ENCODE assay signal across 33 mouse cellular contexts in the genomic region with DNA sequence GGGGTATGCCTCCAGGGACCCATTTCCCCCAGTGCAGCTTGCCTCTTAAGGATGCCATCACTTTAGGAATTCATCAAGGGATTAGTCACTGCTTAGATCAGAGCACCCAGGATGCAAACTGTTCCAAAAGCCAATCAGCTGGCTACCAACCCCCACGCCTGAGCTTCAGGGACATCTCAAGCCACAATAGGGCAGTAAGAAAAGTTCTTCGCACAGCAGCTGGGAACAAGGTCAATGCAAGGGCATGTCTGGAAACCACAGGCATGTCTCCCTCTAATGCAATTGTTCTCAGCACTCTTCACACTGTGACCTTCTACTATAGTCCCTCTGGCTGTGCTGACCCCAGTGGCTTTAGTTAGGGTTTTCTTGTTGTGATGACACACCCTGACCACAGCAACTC. TPM values are rescaled to one million over a fixed set of nuclear protein-coding genes. Genes with fewer than 3 reads are reported as not detected.
DNase-seq lines count a peak whose midpoint lies in the region; TF ChIP-seq lines count a peak whose summit lies in the region.
"Had no signal": no experiment of that assay in that cellular context is flagged by ENCODE, and none has a peak within 500 bp of the region (broad histone marks: within the 10 kb centered on the region; RNA-seq: fewer than 3 reads in every experiment).

No protein-coding gene starts in this region.

- no peaks in the 10 kb centered on the region for H3K27me3 ChIP-seq in limb, embryonic 10.5 days (ENCODE audit: low read depth, poor library complexity, severe bottlenecking)
- no peaks in the 10 kb centered on the region for H3K27me3 ChIP-seq in cerebellum, adult 2 months (ENCODE audit: control insufficient read depth, insufficient read depth, low read length)
- H3K27me3 ChIP-seq: CH12.LX; forebrain, embryonic 13.5 days; heart, embryonic 12.5 days; hindbrain, embryonic 13.5 days; kidney, embryonic 15.5 days; liver, embryonic 15.5 days; lung, embryonic 15.5 days; midbrain, embryonic 13.5 days; neural tube, embryonic 12.5 days; stomach, embryonic 15.5 days had no signal

- no peak for TF ChIP-seq POLR2A in cerebellum, adult 2 months (IDR thresholded peaks at IDR 0.05; ENCODE audit: borderline replicate concordance, insufficient read depth, low read length)

- H3K4me3 ChIP-seq in limb, embryonic 10.5 days: no peak overlapping the region
- H3K4me3 ChIP-seq in cerebellum, adult 2 months (replicated peaks; ENCODE audit: insufficient read depth, low read depth, low read length): no peak overlapping the region
- H3K4me3 ChIP-seq: erythroblast, embryonic 14.5 days; forebrain, embryonic 13.5 days; heart, embryonic 12.5 days; hindbrain, embryonic 13.5 days; kidney, embryonic 15.5 days; left cerebral cortex, adult 2 months; liver, embryonic 15.5 days; lung, embryonic 15.5 days; megakaryocyte, embryonic 14.5 days; midbrain, embryonic 13.5 days; neural tube, embryonic 12.5 days; stomach, embryonic 15.5 days had no signal

- peak overlapping the region; percentile 30; the same call in 1 of the 2 replicates for H3K27ac ChIP-seq in limb, embryonic 10.5 days
- H3K27ac ChIP-seq in cerebellum, adult 2 months (ENCODE audit: insufficient read depth, low read length): no peak overlapping the region
- H3K27ac ChIP-seq: forebrain, embryonic 13.5 days; hindbrain, embryonic 13.5 days; kidney, embryonic 15.5 days; left cerebral cortex, adult 2 months; liver, embryonic 15.5 days; lung, embryonic 15.5 days; midbrain, embryonic 13.5 days; neural tube, embryonic 12.5 days; stomach, embryonic 15.5 days had no signal

- 68% methylated on average over 2 of the region's 2 CpGs for WGBS in limb, embryonic 10.5 days
- 99% methylated on average over 2 of the region's 2 CpGs for WGBS in cerebellum, adult 2 months

- peak; percentile 15 to 25 for DNase-seq in adrenal gland, postnatal 36 days
- DNase-seq in adrenal gland, postnatal 14 days: no peak
- DNase-seq in 3T3-L1 (ENCODE audit: low read depth, low spot score): peak; percentile 61
- DNase-seq in R1 (ENCODE audit: low read depth, low spot score): peak; percentile 78
- DNase-seq in limb, embryonic 10.5 days (ENCODE audit: low spot score): no peak
- no peak for DNase-seq in frontal cortex, postnatal 36 days (ENCODE audit: low spot score in 2 of 2)
- DNase-seq in cerebellum, adult 2 months: no peak
- no peak for DNase-seq in natural killer cell, adult 2 months (ENCODE audit: low spot score in 2 of 2)
- DNase-seq: adrenal gland, adult 8-10 months; cerebellum, adult 9-11 months; gastrocnemius, postnatal 10 days; heart, adult 11 months; heart, postnatal 10 days; kidney, adult 11 months; kidney, postnatal 4 days; liver; lung, postnatal 36 days; thymus, postnatal 36 days had no signal

- TF ChIP-seq CTCF in cerebellum, adult 2 months (IDR thresholded peaks at IDR 0.05; ENCODE audit: borderline replicate concordance, insufficient read depth, low read depth, low read length): no peak

- H3K36me3 ChIP-seq in limb, embryonic 10.5 days: no peaks in the 10 kb centered on the region
- H3K36me3 ChIP-seq: heart, embryonic 12.5 days; hindbrain, embryonic 13.5 days; kidney, embryonic 15.5 days; liver, embryonic 15.5 days; lung, embryonic 15.5 days; midbrain, embryonic 13.5 days; neural tube, embryonic 12.5 days; stomach, embryonic 15.5 days had no signal

- peaks cover 34% of the 10 kb centered on the region for H3K4me1 ChIP-seq in limb, embryonic 10.5 days
- H3K4me1 ChIP-seq in cerebellum, adult 2 months (ENCODE audit: control insufficient read depth, insufficient read depth, low read length): peaks cover 7% of the 10 kb centered on the region
- H3K4me1 ChIP-seq: forebrain, embryonic 13.5 days; hindbrain, embryonic 13.5 days; liver, embryonic 15.5 days; lung, embryonic 15.5 days; midbrain, embryonic 13.5 days; neural tube, embryonic 12.5 days; stomach, embryonic 15.5 days had no signal

- H3K9me3 ChIP-seq in limb, embryonic 10.5 days (replicated peaks): no peaks in the 10 kb centered on the region
- H3K9me3 ChIP-seq: forebrain, embryonic 13.5 days; hindbrain, embryonic 13.5 days; kidney, embryonic 15.5 days; liver, embryonic 15.5 days; lung, embryonic 15.5 days; neural tube, embryonic 12.5 days; stomach, embryonic 15.5 days had no signal

RNA-seq across cellular contexts. Expression of a gene that starts 39.5 kb away (rescaled TPM):
- under 1 TPM; 0.53 to 0.63 TPM for total RNA-seq in adrenal gland, postnatal 36 days (2021)
- 1.3 and 16.9 TPM in 2 replicates for total RNA-seq in adrenal gland, postnatal 14 days (2021)
- not detected in 2 replicates for polyA plus RNA-seq in limb, embryonic 10.5 days (2016; fragmentation: Nextera tagmentation; extraction: Ambion mirVana)
- polyA plus RNA-seq in cerebellum, adult 2 months (2012; rRNA removed): 0.08 and 0.13 TPM in 2 replicates
- total RNA-seq: left cerebral cortex, adult 2 months; left cerebral cortex, postnatal 36 days had no signal
- polyA plus RNA-seq: brain, embryonic 14.5 days; erythroblast, embryonic 14.5 days; forebrain, embryonic 13.5 days; heart, embryonic 12.5 days; hindbrain, embryonic 13.5 days; kidney, embryonic 15.5 days; neural tube, embryonic 12.5 days had no signal

RNA-seq across cellular contexts. Expression of a gene that starts 49.6 kb away (rescaled TPM):
- total RNA-seq in adrenal gland, postnatal 36 days (2021): 1 to 10 TPM; 5.2 to 6.7 TPM
- 5.1 and 6.6 TPM in 2 replicates for total RNA-seq in adrenal gland, postnatal 14 days (2021)
- 59.9 and 84.9 TPM in 2 replicates for polyA plus RNA-seq in limb, embryonic 10.5 days (2016; fragmentation: Nextera tagmentation; extraction: Ambion mirVana)
- 4.3 and 5.1 TPM in 2 replicates for polyA plus RNA-seq in cerebellum, adult 2 months (2012; rRNA removed)

Comparison
In these comparisons a context has a peak if more than half of its experiments do, and no peak if none do; other contexts are left out.
1. DNase-seq: peak in adrenal gland, postnatal 36 days (2 of 2), 3T3-L1 (single experiment) and R1 (single experiment); none in adrenal gland, postnatal 14 days (single experiment), limb, embryonic 10.5 days (single experiment), frontal cortex, postnatal 36 days (0 of 2), cerebellum, adult 2 months (0 of 2) and natural killer cell, adult 2 months (0 of 2).